Mouse (Mus musculus): ENCODE measurements around the gene Tmem141.

Tmem141 gene

GRCm38 (mm10) chr2:25607761-25608622 is 13.8 kb downstream of the Tmem141 start, which contains the start of gene Rabl6:
Gene Rabl6 (minus strand): TSS chr2:25608521.
- DNase-seq (ENCODE audit: inconsistent age in 2 of 2, low spot score in 1 of 2), result peak; percentile 91 to 97

DNA sequence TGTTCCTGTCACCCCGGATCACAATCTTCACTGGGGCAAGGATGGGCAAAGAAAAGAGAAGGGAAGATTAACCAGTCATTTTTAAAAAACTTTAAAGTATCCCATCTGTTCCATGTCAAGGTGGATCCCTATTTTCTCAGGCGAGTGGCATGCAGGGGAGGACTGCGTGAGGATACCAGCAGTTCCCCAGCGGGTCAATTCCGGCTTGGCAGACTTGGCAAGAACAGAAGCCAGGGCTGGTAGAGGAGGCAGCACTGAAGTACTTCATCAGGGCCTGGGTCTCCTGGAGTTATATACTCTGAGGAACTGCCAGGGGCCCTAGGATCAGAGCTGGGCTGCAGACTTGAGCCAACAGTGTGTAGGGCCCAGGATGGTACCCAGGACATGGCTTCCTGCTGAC is 19.3 kb downstream of the Tmem141 start:
- no peak for DNase-seq (ENCODE audit: inconsistent age in 2 of 2, low spot score in 1 of 2)

GRCm38 (mm10) chr2:25600037-25600436 is 21.8 kb downstream of the Tmem141 start:
- no peak for DNase-seq (ENCODE audit: inconsistent age in 2 of 2, low spot score in 1 of 2)

- DNase-seq (ENCODE audit: inconsistent age in 2 of 2, low spot score in 1 of 2), result peak in 1 of 2 experiments; percentile 62
Observed at GRCm38 (mm10) chr2:25598749-25599148, 23.1 kb downstream of the Tmem141 start.

DNA sequence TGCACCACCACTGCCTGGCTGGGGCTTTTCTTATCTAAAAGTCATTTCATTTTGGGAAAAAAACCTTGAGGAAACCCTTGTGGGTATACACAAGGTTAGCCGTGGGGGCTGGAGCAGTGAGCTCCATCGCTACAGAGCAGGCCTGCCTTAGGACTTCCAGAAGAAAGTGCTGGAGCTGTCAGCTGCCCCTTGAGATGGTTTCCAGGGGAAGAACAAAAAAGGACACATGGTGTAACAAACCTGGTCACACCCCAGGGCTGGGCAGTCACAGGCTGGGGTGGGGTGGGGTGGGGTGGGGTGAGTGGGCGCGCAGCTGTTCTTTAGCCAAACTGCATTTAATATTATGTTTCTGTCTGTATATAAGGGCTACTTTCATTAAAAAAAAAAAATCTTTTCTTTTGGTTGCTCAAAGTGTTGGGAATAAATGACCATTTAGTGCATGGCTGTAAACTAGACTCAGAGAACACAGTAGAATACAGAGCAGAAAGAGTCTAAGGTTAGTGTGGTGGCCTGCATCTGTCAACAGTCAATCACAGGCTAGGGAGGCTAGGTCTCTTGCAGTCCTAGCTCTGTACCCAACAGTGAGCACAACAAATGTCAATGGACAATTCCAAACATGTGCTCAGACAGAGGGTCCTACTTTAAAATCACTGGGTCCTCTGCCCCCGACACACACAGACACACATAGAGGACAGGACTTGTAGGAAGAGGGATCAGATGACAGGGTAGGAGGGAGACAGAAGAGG is 24.9 kb downstream of the Tmem141 start:
- no peak for DNase-seq (ENCODE audit: inconsistent age in 2 of 2, low spot score in 1 of 2)

GRCm38 (mm10) chr2:25591863-25592262 is 29.9 kb downstream of the Tmem141 start:
- DNase-seq (ENCODE audit: inconsistent age in 2 of 2, low spot score in 1 of 2), result peak in 1 of 2 experiments; percentile 75

- DNase-seq (ENCODE audit: inconsistent age in 2 of 2, low spot score in 1 of 2), result no peak
Observed at GRCm38 (mm10) chr2:25588227-25588907, 33.4 kb downstream of the Tmem141 start.

- no peak for DNase-seq (ENCODE audit: inconsistent age in 2 of 2, low spot score in 1 of 2)
Observed at GRCm38 (mm10) chr2:25587290-25587689, 34.5 kb downstream of the Tmem141 start.

GRCm38 (mm10) chr2:25585601-25586000 is 36.2 kb downstream of the Tmem141 start:
- no peak for DNase-seq (ENCODE audit: inconsistent age in 2 of 2, low spot score in 1 of 2)

- DNase-seq (ENCODE audit: inconsistent age in 2 of 2, low spot score in 1 of 2), result no peak
Observed at GRCm38 (mm10) chr2:25584856-25585255, 36.9 kb downstream of the Tmem141 start.

GRCm38 (mm10) chr2:25584152-25584551 is 37.7 kb downstream of the Tmem141 start:
- DNase-seq (ENCODE audit: inconsistent age in 2 of 2, low spot score in 1 of 2), result peak in 1 of 2 experiments; percentile 66

DNA sequence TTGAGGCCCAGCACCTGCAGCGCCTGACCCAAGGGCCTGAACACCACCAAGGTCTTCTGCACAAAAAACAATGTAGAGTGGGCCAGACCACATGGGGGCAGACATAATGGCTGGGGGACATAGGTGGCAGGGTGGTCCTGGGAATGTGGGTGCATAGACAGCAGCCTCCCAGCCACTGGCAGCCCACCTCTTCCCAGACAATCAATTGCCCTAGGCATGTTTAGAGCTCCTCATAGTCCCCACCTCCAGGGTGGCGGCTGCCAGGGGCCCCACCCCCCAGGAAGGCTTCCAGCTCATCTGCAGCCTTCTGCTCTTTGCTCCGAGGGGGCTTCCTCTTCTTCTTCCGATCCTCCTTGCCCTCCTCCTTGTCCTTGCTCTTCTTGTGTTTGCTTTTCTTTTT is 38.2 kb downstream of the Tmem141 start:
- DNase-seq (ENCODE audit: inconsistent age in 2 of 2, low spot score in 1 of 2), result no peak

DNA sequence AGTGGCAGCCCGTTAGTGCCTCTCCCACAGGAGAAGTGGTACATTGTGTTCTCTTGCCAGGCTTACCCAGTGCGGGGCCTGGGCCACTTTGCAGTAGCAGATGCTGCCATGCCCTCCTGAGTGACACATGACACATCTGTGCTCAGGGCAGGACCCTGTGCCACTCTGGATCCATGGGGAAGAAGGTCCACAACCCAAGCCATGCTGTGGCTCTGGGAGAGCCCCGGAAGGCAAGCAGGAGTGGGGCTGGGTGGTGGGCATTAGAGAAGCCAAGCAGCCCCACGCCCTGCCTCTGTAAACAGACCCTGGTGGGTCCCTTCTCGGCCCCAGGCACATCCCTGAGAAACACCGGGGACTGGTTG is 38.7 kb downstream of the Tmem141 start:
- DNase-seq (ENCODE audit: inconsistent age in 2 of 2, low spot score in 1 of 2), result peak in 1 of 2 experiments; percentile 58

DNA sequence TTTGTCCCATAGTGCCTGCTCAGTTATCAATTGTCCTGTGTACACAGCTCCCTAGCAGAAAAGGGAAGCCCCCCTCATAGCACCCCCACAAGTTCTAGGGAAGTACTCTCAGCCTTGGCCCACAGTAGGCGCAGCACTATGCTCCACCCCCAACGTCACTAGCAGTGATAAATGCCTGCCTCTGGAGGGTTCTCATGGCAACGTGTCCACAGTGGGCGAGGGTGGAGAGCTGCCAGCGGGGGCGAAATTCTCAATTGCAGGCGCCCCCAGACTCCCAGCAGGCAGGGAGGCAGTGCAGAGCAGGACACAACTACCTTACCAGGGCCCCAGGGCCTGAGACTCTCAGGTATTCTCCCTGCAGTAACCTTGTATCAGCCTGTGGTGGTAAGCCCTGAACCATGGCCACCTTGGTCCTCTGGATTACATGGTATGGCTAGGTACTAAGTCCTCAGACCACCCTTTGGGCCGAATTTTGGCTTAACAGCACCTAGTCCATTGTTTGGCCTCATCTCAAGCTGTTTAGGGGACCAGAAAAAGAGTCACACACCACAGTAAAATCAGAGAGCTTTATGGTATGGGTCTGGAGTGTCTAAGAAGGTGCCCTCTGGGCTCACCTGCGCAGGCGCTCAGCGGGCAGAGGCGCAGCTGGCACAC is 39.2 kb downstream of the Tmem141 start:
- peak in 1 of 2 experiments; percentile 78 for DNase-seq (ENCODE audit: inconsistent age in 2 of 2, low spot score in 1 of 2)

DNA sequence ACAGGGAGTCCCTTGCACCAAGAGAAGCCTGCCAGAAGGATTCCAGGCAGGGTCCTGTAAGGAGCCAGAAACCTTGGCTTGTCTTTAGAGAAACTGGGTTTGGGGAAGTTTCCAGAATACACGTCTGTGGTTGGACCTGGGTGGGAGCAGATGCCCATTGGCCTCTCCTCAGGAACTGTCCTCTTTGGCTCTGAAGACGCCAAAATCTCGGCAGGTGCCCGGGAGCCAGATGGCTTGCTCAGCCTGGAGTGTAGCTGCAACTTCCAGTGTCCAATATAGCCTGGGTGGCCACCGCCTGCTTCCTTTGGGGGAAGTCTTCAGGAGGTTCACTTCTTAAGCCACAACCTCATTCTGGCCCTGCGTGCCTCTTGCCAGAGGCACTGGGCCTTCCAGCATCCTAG is 39.9 kb downstream of the Tmem141 start:
- DNase-seq (ENCODE audit: inconsistent age in 2 of 2, low spot score in 1 of 2), result no peak

- peak; percentile 68 to 90 for DNase-seq (ENCODE audit: inconsistent age in 2 of 2, low spot score in 1 of 2)
Observed at GRCm38 (mm10) chr2:25581294-25581864, 40.4 kb downstream of the Tmem141 start, which contains the start of gene Ajm1. Gene Ajm1 (minus strand): TSS chr2:25581757.

DNA sequence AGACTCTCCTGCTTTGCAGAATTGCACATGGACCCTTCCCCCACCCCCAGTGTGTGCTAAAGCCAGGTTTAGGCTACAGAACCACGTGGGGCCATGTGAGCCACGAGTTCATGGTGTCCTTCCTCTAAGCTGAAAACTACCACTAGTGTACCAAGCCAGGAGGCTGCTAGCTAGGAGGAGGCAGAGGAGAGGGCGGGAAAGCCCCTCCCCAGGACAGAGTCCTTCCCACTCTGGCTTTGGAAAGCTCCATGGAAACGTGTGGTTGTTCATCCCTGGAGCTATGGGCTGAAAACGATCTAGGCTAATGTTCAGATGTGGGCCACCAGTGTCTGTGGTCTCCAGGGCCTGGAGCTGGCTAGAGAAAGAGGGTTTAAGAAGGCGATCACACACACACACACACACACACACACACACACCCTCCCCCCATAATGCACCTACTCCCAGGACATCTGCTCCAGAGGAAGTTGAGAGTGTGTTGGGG is 41.1 kb downstream of the Tmem141 start:
- no peak for DNase-seq (ENCODE audit: inconsistent age in 2 of 2, low spot score in 1 of 2)

DNA sequence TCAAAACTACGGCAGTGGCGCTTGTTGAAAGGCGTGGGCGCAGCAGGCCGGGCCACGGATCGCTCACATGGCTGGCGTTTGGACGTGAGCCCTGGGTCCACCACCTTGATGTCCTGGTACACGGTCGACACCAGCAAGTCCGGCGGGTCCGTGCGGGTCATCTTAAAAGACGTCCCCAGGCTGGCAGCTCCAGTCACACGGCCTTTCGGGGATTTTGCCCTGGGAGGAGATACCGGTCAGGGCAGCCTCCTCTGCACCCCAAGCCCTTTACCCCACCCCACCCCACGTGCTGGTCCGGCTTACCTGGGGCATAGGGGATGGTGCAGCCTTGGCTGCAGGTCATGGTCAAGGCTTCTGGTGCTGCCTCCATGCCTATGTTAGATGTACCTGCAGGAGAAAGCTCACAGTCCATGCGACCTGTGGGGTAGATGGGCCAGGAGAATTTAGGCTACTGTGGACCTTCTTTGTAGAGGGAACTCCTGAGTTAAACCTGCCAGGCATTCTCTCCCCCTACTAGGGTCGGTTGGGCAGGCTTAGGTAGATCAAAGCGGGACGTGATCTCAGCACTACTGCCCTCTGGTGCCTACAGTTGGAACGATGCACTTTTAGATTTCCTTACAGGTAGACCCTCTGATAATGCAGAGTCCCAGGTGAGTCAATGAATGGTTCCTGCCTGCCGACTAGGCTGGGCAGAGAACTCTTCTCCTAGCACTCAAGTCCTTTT is 41.9 kb downstream of the Tmem141 start:
- DNase-seq (ENCODE audit: inconsistent age in 2 of 2, low spot score in 1 of 2), result peak in 1 of 2 experiments; percentile 80
